Mouse (Mus musculus): Measurements from ENCODE around the gene Trmt13. TPM values are rescaled to one million over a fixed set of nuclear protein-coding genes. Genes with fewer than 3 reads are reported as not detected.

Trmt13 gene
- polyA plus RNA-seq, 1 experiment, result 2.9 TPM

GRCm38 (mm10) chr3:116652033-116652446 is 37.7 kb upstream of the Trmt13 start:
- no peak overlapping the region for H3K4me3 ChIP-seq
- H3ac ChIP-seq (ENCODE audit: control insufficient read depth, insufficient read length), result no peak overlapping the region
- H3K4me2 ChIP-seq (ENCODE audit: low read depth), result no peak overlapping the region
- peaks cover 75% of the 10 kb centered on the region for H3K79me2 ChIP-seq (ENCODE audit: control insufficient read depth, insufficient read depth)
- TF ChIP-seq MAX (IDR thresholded peaks at IDR 0.05; ENCODE audit: low read depth) (no peak), USF1 (IDR thresholded peaks at IDR 0.05; ENCODE audit: low read depth) (no peak), TCF3 (IDR thresholded peaks at IDR 0.05; ENCODE audit: insufficient read length, low read depth) (no peak), POLR2A (IDR thresholded peaks at IDR 0.05; ENCODE audit: insufficient read length, low read depth) (no peak), E2F4 (IDR thresholded peaks at IDR 0.05; ENCODE audit: insufficient read depth) (no peak), POLR2AphosphoS2 (IDR thresholded peaks at IDR 0.05; ENCODE audit: insufficient read length, low read depth) (no peak), MYOD1 (IDR thresholded peaks at IDR 0.05; ENCODE audit: control insufficient read depth in 1 of 3, insufficient read length in 2 of 3, low read depth in 2 of 3) (no peak), SRF (IDR thresholded peaks at IDR 0.05; ENCODE audit: control insufficient read depth, insufficient read length, low read depth) (no peak), REST (IDR thresholded peaks at IDR 0.05; ENCODE audit: insufficient read depth, insufficient read length) (no peak), TCF12 (IDR thresholded peaks at IDR 0.05; ENCODE audit: insufficient read depth, poor library complexity, severe bottlenecking) (no peak), CEBPB (IDR thresholded peaks at IDR 0.05; ENCODE audit: insufficient read depth, poor library complexity, severe bottlenecking) (no peak), MYOG (IDR thresholded peaks at IDR 0.05; ENCODE audit: control insufficient read depth in 1 of 3, insufficient read depth in 1 of 3, insufficient read length in 2 of 3, low read depth in 2 of 3) (no peak)
- no peaks in the 10 kb centered on the region for H3K27me3 ChIP-seq (ENCODE audit: control insufficient read depth, insufficient read depth, insufficient read length)
- peaks cover 9% of the 10 kb centered on the region for H3K36me3 ChIP-seq (ENCODE audit: control insufficient read depth, insufficient read depth)

- H3K36me3 ChIP-seq (ENCODE audit: control insufficient read depth, insufficient read depth), result peaks cover 13% of the 10 kb centered on the region
- H3K4me3 ChIP-seq, result no peak overlapping the region
- H3K79me2 ChIP-seq (ENCODE audit: control insufficient read depth, insufficient read depth), result peaks cover 62% of the 10 kb centered on the region
- no peaks in the 10 kb centered on the region for H3K27me3 ChIP-seq (ENCODE audit: control insufficient read depth, insufficient read depth, insufficient read length)
- H3ac ChIP-seq (ENCODE audit: control insufficient read depth, insufficient read length), result no peak overlapping the region
- no peak for TF ChIP-seq MYOG (IDR thresholded peaks at IDR 0.05; ENCODE audit: control insufficient read depth in 1 of 3, insufficient read depth in 1 of 3, insufficient read length in 2 of 3, low read depth in 2 of 3)
- TF ChIP-seq TCF3 (IDR thresholded peaks at IDR 0.05; ENCODE audit: insufficient read length, low read depth), result no peak
- TF ChIP-seq MYOD1 (IDR thresholded peaks at IDR 0.05; ENCODE audit: control insufficient read depth in 1 of 3, insufficient read length in 2 of 3, low read depth in 2 of 3), result no peak
- no peak for TF ChIP-seq SRF (IDR thresholded peaks at IDR 0.05; ENCODE audit: control insufficient read depth, insufficient read length, low read depth)
- TF ChIP-seq CEBPB (IDR thresholded peaks at IDR 0.05; ENCODE audit: insufficient read depth, poor library complexity, severe bottlenecking), result no peak
- TF ChIP-seq E2F4 (IDR thresholded peaks at IDR 0.05; ENCODE audit: insufficient read depth), result no peak
- TF ChIP-seq TCF12 (IDR thresholded peaks at IDR 0.05; ENCODE audit: insufficient read depth, poor library complexity, severe bottlenecking), result no peak
- no peak for TF ChIP-seq MAX (IDR thresholded peaks at IDR 0.05; ENCODE audit: low read depth)
- no peak for TF ChIP-seq REST (IDR thresholded peaks at IDR 0.05; ENCODE audit: insufficient read depth, insufficient read length)
- TF ChIP-seq USF1 (IDR thresholded peaks at IDR 0.05; ENCODE audit: low read depth), result no peak
- TF ChIP-seq POLR2AphosphoS2 (IDR thresholded peaks at IDR 0.05; ENCODE audit: insufficient read length, low read depth), result no peak
- no peak for TF ChIP-seq POLR2A (IDR thresholded peaks at IDR 0.05; ENCODE audit: insufficient read length, low read depth)
- no peak overlapping the region for H3K4me2 ChIP-seq (ENCODE audit: low read depth)
Measured at GRCm38 (mm10) chr3:116650698-116651097, 36.3 kb upstream of the Trmt13 start.

- Histone ChIP-seq H3K79me2 (ENCODE audit: control insufficient read depth, insufficient read depth) (peaks cover 43% of the 10 kb centered on the region), H3K4me2 (ENCODE audit: low read depth) (no peak overlapping the region), H3K4me3 (no peak overlapping the region), H3ac (ENCODE audit: control insufficient read depth, insufficient read length) (no peak overlapping the region), H3K27me3 (ENCODE audit: control insufficient read depth, insufficient read depth, insufficient read length) (no peaks in the 10 kb centered on the region), H3K36me3 (ENCODE audit: control insufficient read depth, insufficient read depth) (peaks cover 25% of the 10 kb centered on the region)
- TF ChIP-seq E2F4 (IDR thresholded peaks at IDR 0.05; ENCODE audit: insufficient read depth) (no peak), POLR2AphosphoS2 (IDR thresholded peaks at IDR 0.05; ENCODE audit: insufficient read length, low read depth) (no peak), REST (IDR thresholded peaks at IDR 0.05; ENCODE audit: insufficient read depth, insufficient read length) (no peak), USF1 (IDR thresholded peaks at IDR 0.05; ENCODE audit: low read depth) (no peak), TCF3 (IDR thresholded peaks at IDR 0.05; ENCODE audit: insufficient read length, low read depth) (no peak), MYOG (IDR thresholded peaks at IDR 0.05; ENCODE audit: control insufficient read depth in 1 of 3, insufficient read depth in 1 of 3, insufficient read length in 2 of 3, low read depth in 2 of 3) (no peak), SRF (IDR thresholded peaks at IDR 0.05; ENCODE audit: control insufficient read depth, insufficient read length, low read depth) (no peak), MAX (IDR thresholded peaks at IDR 0.05; ENCODE audit: low read depth) (no peak), CEBPB (IDR thresholded peaks at IDR 0.05; ENCODE audit: insufficient read depth, poor library complexity, severe bottlenecking) (no peak), TCF12 (IDR thresholded peaks at IDR 0.05; ENCODE audit: insufficient read depth, poor library complexity, severe bottlenecking) (no peak), MYOD1 (IDR thresholded peaks at IDR 0.05; ENCODE audit: control insufficient read depth in 1 of 3, insufficient read length in 2 of 3, low read depth in 2 of 3) (no peak)
Measured at GRCm38 (mm10) chr3:116648805-116649204, 34.4 kb upstream of the Trmt13 start.

GRCm38 (mm10) chr3:116646387-116646786 is 32.0 kb upstream of the Trmt13 start:
- TF ChIP-seq POLR2AphosphoS2 (IDR thresholded peaks at IDR 0.05; ENCODE audit: insufficient read length, low read depth) (no peak), POLR2A (IDR thresholded peaks at IDR 0.05; ENCODE audit: insufficient read length, low read depth) (no peak), E2F4 (IDR thresholded peaks at IDR 0.05; ENCODE audit: insufficient read depth) (no peak), MYOG (IDR thresholded peaks at IDR 0.05; ENCODE audit: control insufficient read depth in 1 of 3, insufficient read depth in 1 of 3, insufficient read length in 2 of 3, low read depth in 2 of 3) (no peak), TCF3 (IDR thresholded peaks at IDR 0.05; ENCODE audit: insufficient read length, low read depth) (no peak), CEBPB (IDR thresholded peaks at IDR 0.05; ENCODE audit: insufficient read depth, poor library complexity, severe bottlenecking) (no peak), USF1 (IDR thresholded peaks at IDR 0.05; ENCODE audit: low read depth) (no peak), TCF12 (IDR thresholded peaks at IDR 0.05; ENCODE audit: insufficient read depth, poor library complexity, severe bottlenecking) (no peak), SRF (IDR thresholded peaks at IDR 0.05; ENCODE audit: control insufficient read depth, insufficient read length, low read depth) (no peak), REST (IDR thresholded peaks at IDR 0.05; ENCODE audit: insufficient read depth, insufficient read length) (no peak), MYOD1 (IDR thresholded peaks at IDR 0.05; ENCODE audit: control insufficient read depth in 1 of 3, insufficient read length in 2 of 3, low read depth in 2 of 3) (no peak), MAX (IDR thresholded peaks at IDR 0.05; ENCODE audit: low read depth) (no peak)
- H3K36me3 ChIP-seq (ENCODE audit: control insufficient read depth, insufficient read depth), result peaks cover 34% of the 10 kb centered on the region

More at GRCm38 (mm10) chr3:116646387-116646786, 32.0 kb upstream of the Trmt13 start:
- Histone ChIP-seq H3K4me2 (ENCODE audit: low read depth) (no peak overlapping the region), H3ac (ENCODE audit: control insufficient read depth, insufficient read length) (no peak overlapping the region), H3K79me2 (ENCODE audit: control insufficient read depth, insufficient read depth) (peaks cover 19% of the 10 kb centered on the region), H3K4me3 (no peak overlapping the region), H3K27me3 (ENCODE audit: control insufficient read depth, insufficient read depth, insufficient read length) (no peaks in the 10 kb centered on the region)
